Mouse (Mus musculus) stomach, embryonic 14.5 days (tissue): Measurements from ENCODE around the gene Kif14. TPM values are rescaled to one million over a fixed set of nuclear protein-coding genes. Genes with fewer than 3 reads are reported as not detected.
A peak's percentile ranks its signal among the peaks of the same experiment; 100 is the strongest.

Source experiments
- ATAC-seq: fragments of 200-750 bp; cut with Nextera tagmentation; 2 replicates; pipeline ENCODE4 v1.8.0; 2017; ENCODE audit warnings: low read depth, moderate TSS enrichment; ENCODE audit not compliant: insufficient number of reproducible peaks, insufficient read depth, low FRiP score
- H3K27ac ChIP-seq: fragments of 300-500 bp; sonication (generic); 2 replicates; pipeline ENCODE4 v1.5.1; 2014; ENCODE audit warnings: mild to moderate bottlenecking, low read length, moderate library complexity, mixed read lengths
- H3K27me3 ChIP-seq: fragments of 300-500 bp; sonication (generic); 2 replicates; pipeline ENCODE4 v1.6.1; 2014; ENCODE audit warnings: low read length, control low read depth, mixed read lengths; ENCODE audit not compliant: control insufficient read depth, insufficient read depth
- H3K36me3 ChIP-seq: fragments of 300-500 bp; sonication (generic); 2 replicates; pipeline ENCODE4 v1.6.1; 2014; ENCODE audit warnings: mild to moderate bottlenecking, control low read depth, low read length, moderate library complexity, mixed read lengths; ENCODE audit not compliant: control insufficient read depth, insufficient read depth
- H3K4me1 ChIP-seq: fragments of 300-500 bp; sonication (generic); 2 replicates; pipeline ENCODE4 v1.6.1; 2014; ENCODE audit warnings: low read length, control low read depth, mixed read lengths; ENCODE audit not compliant: control insufficient read depth, insufficient read depth
- H3K4me2 ChIP-seq: fragments of 300-500 bp; sonication (generic); replicated peaks from 2 replicates; pipeline ENCODE4 v1.6.1; 2014; ENCODE audit warnings: low read depth, low read length, control low read depth
- H3K4me3 ChIP-seq: fragments of 300-500 bp; sonication (generic); 2 replicates; pipeline ENCODE4 v1.5.1; 2014; ENCODE audit warnings: low read depth, low read length, control low read depth
- H3K9ac ChIP-seq: fragments of 300-500 bp; sonication (generic); replicated peaks from 2 replicates; pipeline ENCODE4 v1.6.1; 2014; ENCODE audit warnings: low read depth, mild to moderate bottlenecking, control low read depth, low read length, moderate library complexity, mixed read lengths
- H3K9me3 ChIP-seq: fragments of 300-500 bp; sonication (generic); 2 replicates; pipeline ENCODE4 v1.6.1; 2016; ENCODE audit warnings: low read depth, low read length, control low read depth; ENCODE audit not compliant: control insufficient read depth
- WGBS: fragments of 180-500 bp; shearing (Covaris S2); extraction: QIAGEN DNeasy Blood & Tissue Kit; methylation state at CpG from one replicate; pipeline ENCODE4 v1.1.7; 2014; 5-methylcytosine and 5-hydroxymethylcytosine counted together
- polyA plus RNA-seq: library from polyadenylated mRNA; unstranded; fragments of >200 nt; fragmentation: Nextera tagmentation; extraction: Ambion mirVana; gene quantifications from 2 replicates; pipeline ENCODE4 v1.2.1, GENCODE M21; 2014

Kif14 gene
- 11.6 and 13.9 TPM in 2 replicates for polyA plus RNA-seq

GRCm38 (mm10) chr1:136466143-136466811, at the start of gene Kif14:
Gene Kif14, plus strand, starts transcription at chr1:136466343.
- Histone ChIP-seq H3K9me3 (no peaks in the 10 kb centered on the region), H3K4me1 (peaks cover 9% of the 10 kb centered on the region), H3K9ac (peak within 1 kb of the TSS; percentile 47), H3K27me3 (no peaks in the 10 kb centered on the region), H3K4me2 (peak within 1 kb of the TSS; percentile 98), H3K27ac (peak within 1 kb of the TSS; percentile 24; the same call in 1 of the 2 replicates), H3K4me3 (peak within 1 kb of the TSS; percentile 66), H3K36me3 (peaks cover 10% of the 10 kb centered on the region)
- under 1% methylated on average over 51 of the region's 52 CpGs for WGBS
- ATAC-seq, result peak; percentile 100

- Histone ChIP-seq H3K9ac (no peak overlapping the region), H3K27ac (no peak overlapping the region), H3K27me3 (no peaks in the 10 kb centered on the region), H3K36me3 (no peaks in the 10 kb centered on the region; the same call in 1 of the 2 replicates), H3K9me3 (no peaks in the 10 kb centered on the region), H3K4me2 (no peak overlapping the region), H3K4me1 (no peaks in the 10 kb centered on the region), H3K4me3 (no peak overlapping the region)
- 90% methylated on average over 6 of the region's 6 CpGs for WGBS
- ATAC-seq, result no peak
Observed at GRCm38 (mm10) chr1:136418393-136418792, 47.8 kb upstream of the Kif14 start.

DNA sequence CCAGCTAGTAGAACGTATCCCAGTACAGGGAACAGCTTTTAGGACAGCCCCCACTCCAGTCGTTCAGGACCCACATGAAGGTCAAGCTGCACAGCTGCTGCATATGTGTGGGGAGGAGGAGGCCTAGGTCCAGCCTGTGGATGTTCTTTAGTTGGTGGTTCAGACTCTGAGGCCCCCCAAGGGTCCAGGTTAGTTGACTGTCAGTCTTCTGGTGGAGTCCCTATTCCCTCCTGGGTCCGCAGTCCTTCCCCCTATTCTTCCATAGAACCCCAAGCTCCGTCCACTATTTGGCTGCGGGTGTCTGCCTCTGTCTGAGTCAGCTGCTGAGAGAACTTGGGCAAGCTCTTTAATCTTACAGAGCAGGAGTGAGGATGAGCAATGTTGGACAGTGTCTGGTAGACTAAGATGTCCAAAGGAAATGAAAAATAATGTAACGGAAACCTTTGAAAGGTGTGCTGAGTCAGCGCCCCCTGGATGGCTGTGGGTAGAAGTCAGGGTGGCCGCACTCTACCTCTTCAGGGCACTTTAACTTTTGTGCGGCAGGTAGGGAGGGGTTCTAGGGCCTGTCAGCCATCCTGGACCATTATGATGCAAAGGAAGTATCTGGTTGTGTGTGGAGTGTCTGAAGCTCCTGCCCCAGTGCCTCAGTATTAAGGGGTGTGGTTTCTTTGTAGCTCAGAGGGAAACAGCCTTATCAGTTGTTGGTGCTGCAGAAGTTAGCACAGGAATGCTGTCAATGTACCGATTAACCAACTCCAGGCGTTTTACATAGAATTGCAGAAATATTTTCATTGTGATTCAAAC, 38.8 kb upstream of the Kif14 start:
- WGBS, result 68% methylated on average over 11 of the region's 11 CpGs
- H3K9me3 ChIP-seq, result no peaks in the 10 kb centered on the region
- H3K27me3 ChIP-seq, result no peaks in the 10 kb centered on the region
- H3K36me3 ChIP-seq, result peaks cover 4% of the 10 kb centered on the region
- no peak overlapping the region for H3K27ac ChIP-seq
- H3K4me1 ChIP-seq, result no peaks in the 10 kb centered on the region
- ATAC-seq, result no peak; the same call in 1 of the 2 replicates
- no peak overlapping the region for H3K4me2 ChIP-seq
- no peak overlapping the region for H3K4me3 ChIP-seq
- no peak overlapping the region for H3K9ac ChIP-seq

DNA sequence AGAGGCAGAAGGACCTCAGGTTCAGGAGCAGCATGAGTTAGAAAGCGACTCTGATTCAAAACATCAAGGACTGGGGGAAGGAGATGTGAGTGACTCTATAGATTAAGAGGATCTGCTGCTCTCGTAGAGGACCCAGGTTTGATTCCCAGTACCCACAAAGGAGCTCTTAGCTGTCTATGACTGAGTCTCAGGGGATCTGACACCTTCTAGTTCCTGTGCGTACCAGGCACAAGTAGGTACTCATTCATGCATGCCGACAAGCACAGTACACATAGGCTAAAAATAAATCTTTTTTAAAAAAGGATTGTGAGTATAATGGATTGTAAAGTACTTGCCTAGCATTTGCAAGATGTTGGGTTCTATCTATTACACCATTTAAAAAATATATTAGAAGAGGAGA, 37.2 kb upstream of the Kif14 start:
- Histone ChIP-seq H3K4me2 (no peak overlapping the region), H3K9me3 (no peaks in the 10 kb centered on the region), H3K4me1 (no peaks in the 10 kb centered on the region), H3K27me3 (no peaks in the 10 kb centered on the region), H3K9ac (no peak overlapping the region), H3K27ac (no peak overlapping the region), H3K36me3 (peaks cover 4% of the 10 kb centered on the region), H3K4me3 (no peak overlapping the region)
- ATAC-seq, result no peak
- WGBS, result 87% methylated on average over 4 of the region's 4 CpGs

- H3K9me3 ChIP-seq, result no peaks in the 10 kb centered on the region
- H3K4me2 ChIP-seq, result no peak overlapping the region
- no peak overlapping the region for H3K27ac ChIP-seq
- H3K27me3 ChIP-seq, result no peaks in the 10 kb centered on the region
- H3K4me1 ChIP-seq, result no peaks in the 10 kb centered on the region
- H3K4me3 ChIP-seq, result no peak overlapping the region
- no peak for ATAC-seq
- H3K36me3 ChIP-seq, result no peaks in the 10 kb centered on the region; the same call in 1 of the 2 replicates
- WGBS, result 46% methylated on average over 7 of the region's 7 CpGs
- H3K9ac ChIP-seq, result no peak overlapping the region
Observed at GRCm38 (mm10) chr1:136430126-136430818, 35.9 kb upstream of the Kif14 start.

DNA sequence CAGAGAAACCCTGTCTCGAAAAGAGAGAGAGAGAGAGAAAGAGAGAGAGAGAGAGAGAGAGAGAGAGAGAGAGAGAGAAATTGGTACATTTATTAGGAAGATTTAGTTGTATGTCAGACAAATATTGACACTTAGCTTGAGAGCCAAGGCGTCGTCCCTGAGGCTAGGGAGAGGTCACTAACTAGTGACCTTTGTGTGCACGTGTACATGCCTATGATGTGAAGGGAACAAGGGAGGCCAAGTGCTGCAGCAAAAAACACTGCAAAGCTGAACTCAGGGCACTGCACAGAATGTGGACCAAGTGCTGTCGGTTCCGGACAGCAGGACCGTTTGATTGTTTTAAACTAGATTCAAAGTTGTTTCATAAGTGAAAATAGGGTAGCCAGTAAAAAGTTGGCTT, 25.4 kb upstream of the Kif14 start:
- Histone ChIP-seq H3K9ac (no peak overlapping the region), H3K36me3 (no peaks in the 10 kb centered on the region), H3K4me2 (no peak overlapping the region), H3K27ac (no peak overlapping the region), H3K4me1 (peaks cover 7% of the 10 kb centered on the region; the same call in 1 of the 2 replicates), H3K27me3 (no peaks in the 10 kb centered on the region), H3K4me3 (no peak overlapping the region), H3K9me3 (no peaks in the 10 kb centered on the region)
- ATAC-seq, result no peak
- 73% methylated on average over 7 of the region's 7 CpGs for WGBS

DNA sequence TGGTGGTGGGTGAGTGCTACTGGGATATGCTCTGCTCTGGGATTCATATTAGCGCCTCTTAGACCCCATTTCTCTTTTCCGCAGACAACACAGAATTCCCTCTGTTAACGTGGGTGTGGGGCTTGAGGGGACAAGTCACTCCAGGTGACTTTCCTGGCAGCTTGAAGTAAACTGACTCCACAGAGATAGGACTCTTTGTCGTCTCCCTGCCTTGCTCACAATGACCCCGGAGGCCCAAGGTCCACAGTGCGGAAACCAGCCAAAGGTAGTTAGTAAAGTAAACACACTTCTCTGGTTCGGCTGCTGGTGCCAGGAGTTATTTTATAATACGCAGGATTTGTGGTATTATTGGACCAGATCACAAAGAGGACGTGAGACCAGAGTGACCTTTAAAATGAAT, 23.3 kb upstream of the Kif14 start:
- peaks cover 7% of the 10 kb centered on the region; the same call in 1 of the 2 replicates for H3K4me1 ChIP-seq
- no peaks in the 10 kb centered on the region for H3K36me3 ChIP-seq
- H3K27me3 ChIP-seq, result no peaks in the 10 kb centered on the region
- no peak overlapping the region for H3K9ac ChIP-seq
- no peak overlapping the region for H3K27ac ChIP-seq
- no peaks in the 10 kb centered on the region for H3K9me3 ChIP-seq
- H3K4me2 ChIP-seq, result no peak overlapping the region
- ATAC-seq, result no peak
- no peak overlapping the region for H3K4me3 ChIP-seq
- WGBS, result 35% methylated on average over 9 of the region's 9 CpGs

DNA sequence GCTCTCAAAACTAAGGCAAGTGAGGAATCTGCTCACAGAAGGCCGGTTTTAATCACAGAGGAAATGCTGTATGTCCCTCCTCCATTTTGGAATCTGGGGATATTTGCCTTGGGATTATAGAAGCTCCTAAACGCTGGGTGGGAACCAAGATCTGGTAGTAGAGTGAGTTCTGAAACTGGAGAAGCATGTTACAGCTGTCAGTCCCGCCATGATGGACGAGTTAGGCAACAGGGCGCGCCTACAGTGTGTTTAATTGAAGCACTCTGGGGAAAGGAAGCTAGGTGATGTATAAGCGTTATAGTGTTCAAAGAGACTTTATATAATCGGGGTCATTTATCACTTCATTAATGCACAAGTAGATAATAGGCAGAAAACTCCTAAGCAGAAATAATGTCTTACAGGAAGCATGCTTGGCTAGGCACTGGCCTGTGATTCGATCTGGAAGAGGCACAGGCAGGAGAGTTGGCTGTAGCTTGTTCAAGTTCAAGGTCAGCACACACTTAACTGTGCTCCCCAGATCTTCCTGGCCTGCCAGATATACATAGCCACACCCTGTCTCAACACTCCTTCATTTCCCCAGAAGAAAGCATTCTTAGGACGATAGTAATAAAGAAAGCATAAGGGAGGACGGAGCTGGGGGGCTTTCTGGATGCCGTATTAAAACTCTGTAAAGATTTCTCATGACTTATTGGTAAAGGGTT, 21.4 kb upstream of the Kif14 start:
- Histone ChIP-seq H3K9me3 (no peaks in the 10 kb centered on the region), H3K4me2 (no peak overlapping the region), H3K27ac (no peak overlapping the region), H3K9ac (no peak overlapping the region), H3K27me3 (no peaks in the 10 kb centered on the region), H3K36me3 (no peaks in the 10 kb centered on the region), H3K4me1 (0 out of 2 replicates have a peak, but pooled peaks cover 3% of the 10 kb centered on the region), H3K4me3 (no peak overlapping the region)
- 59% methylated on average over 12 of the region's 12 CpGs for WGBS
- ATAC-seq, result 0 out of 2 replicates have a peak, but pooled peaks have one; percentile 58
